Mouse (Mus musculus) kidney, adult 2 months (tissue): ENCODE data around the gene Ppp4r2. TPM values are rescaled to one million over a fixed set of nuclear protein-coding genes. Genes with fewer than 3 reads are reported as not detected.
A peak's percentile ranks its signal among the peaks of the same experiment; 100 is the strongest.

ENCODE experiments used
- DNase-seq: peaks from one replicate; pipeline ENCODE4 v3.0.0; 2021
- H3K27ac ChIP-seq: fragments of 200-500 bp; 2 replicates; pipeline ENCODE4 v1.5.1; 2012; ENCODE audit warnings: low read depth, low read length, control low read depth, inconsistent platforms; ENCODE audit not compliant: insufficient read depth
- H3K27me3 ChIP-seq: fragments of 200-500 bp; replicated peaks from 2 replicates; pipeline ENCODE4 v1.6.1; 2012; ENCODE audit warnings: mild to moderate bottlenecking, moderate library complexity, low read length, inconsistent platforms; ENCODE audit not compliant: control insufficient read depth, insufficient read depth
- H3K36me3 ChIP-seq: fragments of 200-500 bp; 2 replicates; pipeline ENCODE4 v1.6.1; 2012; ENCODE audit warnings: mild to moderate bottlenecking, moderate library complexity, low read length, inconsistent platforms; ENCODE audit not compliant: control insufficient read depth, insufficient read depth
- H3K4me1 ChIP-seq: fragments of 200-500 bp; 2 replicates; pipeline ENCODE4 v1.6.1; 2011; ENCODE audit warnings: low read length; ENCODE audit not compliant: control insufficient read depth, insufficient read depth
- H3K4me3 ChIP-seq: fragments of 200-500 bp; 2 replicates; pipeline ENCODE4 v1.5.1; 2011; ENCODE audit warnings: mild to moderate bottlenecking, low read depth, low read length, control low read depth; ENCODE audit not compliant: insufficient read depth
- CTCF ChIP-seq: fragments of 200-500 bp; conservative IDR thresholded peaks from 2 replicates; pipeline ENCODE4 v1.5.1; 2011; ENCODE audit warnings: low read depth, mild to moderate bottlenecking, control low read depth, low read length, moderate library complexity, mixed read lengths; ENCODE audit not compliant: insufficient read depth, insufficient read length
- POLR2A ChIP-seq: fragments of 200-500 bp; IDR thresholded peaks from one replicate; pipeline ENCODE4 v1.6.1; 2011; ENCODE audit warnings: low read depth, low read length, control low read depth
- WGBS: fragments of 180-500 bp; shearing (Covaris S2); methylation state at CpG from one replicate; pipeline ENCODE4 v1.1.7; 2018; 5-methylcytosine and 5-hydroxymethylcytosine counted together
- polyA plus RNA-seq: library from polyadenylated mRNA; depleted of rRNA; stranded (reverse); fragments of >200 nt; gene quantifications from 2 replicates; pipeline ENCODE4 v1.2.3, GENCODE M21; 2012

The Ppp4r2 gene
- polyA plus RNA-seq, 1 experiment: 14.7 TPM

DNA sequence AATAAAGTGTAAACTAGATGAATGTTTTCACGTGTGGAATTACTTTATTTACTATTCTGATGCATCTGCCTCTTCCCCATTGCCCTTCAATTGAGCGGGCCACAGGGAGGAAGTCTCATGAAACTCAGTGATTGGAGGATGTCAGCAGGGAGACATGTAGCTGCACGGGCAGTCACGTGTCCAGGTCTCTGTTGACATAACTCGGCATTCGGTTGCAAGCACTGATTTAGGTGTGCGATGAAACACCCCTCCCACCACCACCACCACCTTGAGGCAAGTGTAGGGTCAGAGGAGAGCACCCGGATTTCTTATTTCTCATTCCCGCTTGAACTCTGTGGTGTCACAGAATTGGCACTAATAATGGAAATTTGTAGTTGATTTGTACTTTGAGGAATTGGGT, 36.5 kb downstream of the Ppp4r2 start:
- 0 out of 2 replicates have a peak, but pooled peaks cover 2% of the 10 kb centered on the region for H3K36me3 ChIP-seq
- no peak overlapping the region for H3K27ac ChIP-seq
- H3K4me1 ChIP-seq: no peaks in the 10 kb centered on the region
- 75% methylated on average over 9 of the region's 9 CpGs for WGBS
- no peak overlapping the region for H3K4me3 ChIP-seq
- no peaks in the 10 kb centered on the region for H3K27me3 ChIP-seq
- no peak for DNase-seq
- TF ChIP-seq POLR2A (no peak), CTCF (no peak)

DNA sequence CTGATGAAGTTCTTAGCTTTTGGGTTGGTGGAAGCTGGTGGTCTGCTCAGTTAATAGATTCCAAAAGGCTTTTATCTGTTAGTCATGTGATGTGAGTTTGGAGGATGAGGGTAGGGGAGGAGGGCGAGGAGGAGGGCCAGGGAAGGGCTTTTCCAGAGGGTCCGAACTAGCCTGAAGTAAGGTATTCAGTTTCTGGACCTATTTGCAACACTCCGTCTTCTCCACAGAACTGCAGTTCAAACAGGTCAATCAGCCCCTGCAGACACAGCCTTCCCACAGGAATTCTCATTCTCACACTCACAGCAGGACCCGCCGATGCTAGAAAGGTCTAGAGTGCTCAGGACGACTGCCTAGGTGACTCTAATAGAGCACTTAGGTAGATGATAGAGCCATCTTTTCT, 39.8 kb downstream of the Ppp4r2 start:
- no peak for TF ChIP-seq POLR2A
- TF ChIP-seq CTCF: no peak
- no peak overlapping the region for H3K4me3 ChIP-seq
- H3K27me3 ChIP-seq: no peaks in the 10 kb centered on the region
- DNase-seq: no peak
- 0 out of 2 replicates have a peak, but pooled peaks cover 2% of the 10 kb centered on the region for H3K36me3 ChIP-seq
- no peaks in the 10 kb centered on the region for H3K4me1 ChIP-seq
- no peak overlapping the region for H3K27ac ChIP-seq
- WGBS: 78% methylated on average over 6 of the region's 6 CpGs

DNA sequence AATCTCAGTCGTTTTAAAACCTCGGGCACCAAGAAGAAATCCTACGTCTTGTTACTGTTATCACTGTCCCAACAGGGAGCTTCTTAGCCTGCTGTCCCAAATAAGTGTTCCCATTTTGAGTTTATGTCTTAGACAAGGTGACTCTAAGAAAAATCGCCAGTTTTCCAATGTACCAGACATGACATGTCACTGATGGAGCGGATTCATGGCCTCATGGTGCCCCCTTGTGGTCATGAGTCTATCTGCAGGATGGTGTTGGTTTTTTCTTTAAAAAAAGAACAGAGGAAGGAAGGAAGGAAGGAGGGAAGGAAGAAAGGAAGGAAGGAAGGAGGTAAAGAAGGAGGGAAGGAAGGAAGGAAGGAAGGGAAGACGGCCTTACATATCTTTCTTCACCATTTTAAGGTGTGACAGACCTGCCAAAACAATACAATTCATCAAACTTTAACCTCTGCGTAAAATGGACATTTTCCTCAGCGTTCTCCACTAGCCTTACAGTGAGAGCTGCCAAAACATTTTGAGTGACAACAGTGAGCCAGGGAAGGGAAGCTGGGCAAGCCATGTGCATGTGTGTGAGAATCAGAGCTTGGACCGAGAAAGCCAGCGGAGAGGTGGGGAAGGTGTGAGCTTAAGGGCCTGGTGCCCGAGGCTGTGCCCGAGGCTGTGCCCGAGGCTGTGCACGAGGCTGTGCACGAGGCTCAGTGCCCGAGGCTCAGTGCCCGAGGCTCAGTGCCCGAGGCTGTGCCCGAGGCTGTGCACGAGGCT, 42.6 kb downstream of the Ppp4r2 start:
- peak; percentile 69 for DNase-seq
- 67% methylated on average over 20 of the region's 20 CpGs for WGBS
- TF ChIP-seq CTCF (peak; percentile 89), POLR2A (no peak)

DNA sequence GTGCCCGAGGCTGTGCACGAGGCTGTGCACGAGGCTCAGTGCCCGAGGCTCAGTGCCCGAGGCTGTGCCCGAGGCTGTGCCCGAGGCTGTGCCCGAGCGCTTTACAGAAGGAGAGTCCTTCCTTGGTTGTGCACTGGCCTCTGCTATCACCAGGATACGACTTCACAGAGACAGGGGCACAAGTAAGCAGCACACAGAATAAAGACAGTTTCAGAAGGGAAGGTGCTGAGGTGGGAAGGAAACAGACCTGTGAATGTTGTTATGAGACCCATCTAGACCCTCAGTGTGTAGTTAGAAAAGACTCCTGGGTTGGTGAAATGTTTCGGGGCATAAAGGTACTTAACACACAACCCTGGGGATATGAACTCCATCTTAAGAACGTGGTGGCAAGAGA, 43.2 kb downstream of the Ppp4r2 start:
- TF ChIP-seq POLR2A: no peak
- TF ChIP-seq CTCF: no peak
- Histone ChIP-seq H3K27ac (no peak overlapping the region), H3K4me1 (0 out of 2 replicates have a peak, but pooled peaks cover 2% of the 10 kb centered on the region), H3K27me3 (no peaks in the 10 kb centered on the region), H3K36me3 (no peaks in the 10 kb centered on the region), H3K4me3 (no peak overlapping the region)
- DNase-seq: no peak
- 88% methylated on average over 12 of the region's 12 CpGs for WGBS

More for the DNA sequence above, 42.6 kb downstream of the Ppp4r2 start:
- Histone ChIP-seq H3K27me3 (no peaks in the 10 kb centered on the region), H3K4me3 (no peak overlapping the region), H3K36me3 (no peaks in the 10 kb centered on the region), H3K4me1 (no peaks in the 10 kb centered on the region), H3K27ac (no peak overlapping the region)

DNA sequence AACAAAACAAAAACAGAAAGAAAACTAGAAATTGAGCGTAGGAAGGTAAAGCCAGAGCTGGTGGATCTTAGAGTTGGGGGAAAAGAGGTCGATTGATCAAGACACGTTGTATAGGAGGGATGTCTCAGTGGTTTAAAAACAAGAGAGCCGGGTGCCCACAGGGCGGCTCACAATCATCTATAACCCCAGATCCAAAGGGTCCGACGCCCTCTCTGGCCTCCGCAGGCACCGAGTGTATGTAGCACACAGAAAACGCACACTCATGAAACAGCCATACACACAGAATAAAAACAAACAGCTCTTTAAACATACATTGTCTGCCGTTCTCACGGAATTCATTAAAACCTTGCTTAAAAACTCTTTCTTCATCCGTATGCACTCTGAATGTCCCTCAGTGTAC, 45.1 kb downstream of the Ppp4r2 start:
- H3K4me1 ChIP-seq: peaks cover 8% of the 10 kb centered on the region; the same call in 1 of the 2 replicates
- H3K4me3 ChIP-seq: no peak overlapping the region
- WGBS: 89% methylated on average over 13 of the region's 13 CpGs
- no peaks in the 10 kb centered on the region for H3K27me3 ChIP-seq
- no peaks in the 10 kb centered on the region for H3K36me3 ChIP-seq
- TF ChIP-seq POLR2A (no peak), CTCF (no peak)
- no peak overlapping the region for H3K27ac ChIP-seq
- no peak for DNase-seq

DNA sequence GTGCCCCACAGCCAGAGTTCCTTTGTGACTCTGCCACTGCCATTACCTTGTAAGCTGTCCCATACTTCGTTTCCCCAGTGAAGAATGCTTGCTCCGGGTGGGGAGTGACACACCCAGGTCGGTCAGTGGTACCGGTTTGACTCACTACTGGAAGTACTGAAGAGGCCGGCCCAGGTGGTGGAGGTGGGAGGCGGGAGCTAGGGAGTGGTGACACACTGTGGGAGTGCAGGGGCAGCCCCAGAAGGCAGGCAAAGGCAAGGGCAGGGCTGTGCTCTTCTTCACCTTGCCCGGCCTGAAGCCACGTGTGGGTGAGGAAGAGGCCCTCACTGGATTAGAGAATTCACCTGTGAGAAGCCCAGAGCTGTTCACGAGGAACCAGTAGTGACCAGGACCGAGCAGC, 46.2 kb downstream of the Ppp4r2 start:
- TF ChIP-seq POLR2A (no peak), CTCF (no peak)
- Histone ChIP-seq H3K4me3 (no peak overlapping the region), H3K27me3 (no peaks in the 10 kb centered on the region), H3K4me1 (peaks cover 8% of the 10 kb centered on the region; the same call in 1 of the 2 replicates), H3K36me3 (no peaks in the 10 kb centered on the region), H3K27ac (no peak overlapping the region)
- no peak for DNase-seq
- WGBS: 53% methylated on average over 10 of the region's 10 CpGs

DNA sequence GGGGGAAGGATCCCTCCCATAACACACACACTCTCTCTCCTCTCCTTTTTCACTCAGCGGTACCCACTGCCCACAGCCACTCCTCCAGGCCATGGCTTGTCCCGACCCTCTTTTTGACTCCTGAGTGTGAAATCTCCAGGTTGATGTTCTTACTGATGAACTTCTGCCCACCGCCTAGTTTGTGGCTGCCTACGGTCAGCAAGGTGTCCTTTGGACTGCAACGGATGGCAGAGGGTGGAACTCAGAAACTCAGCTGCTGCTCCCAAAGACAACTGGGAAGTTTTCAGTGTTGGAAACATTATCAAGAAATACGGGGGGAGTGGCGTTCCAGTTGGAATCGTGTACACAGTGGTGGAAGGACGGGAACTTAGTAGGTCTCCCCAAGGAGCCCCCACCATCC, 48.2 kb downstream of the Ppp4r2 start:
- WGBS: 60% methylated on average over 9 of the region's 9 CpGs

More for the DNA sequence above, 48.2 kb downstream of the Ppp4r2 start:
- TF ChIP-seq POLR2A: no peak
- TF ChIP-seq CTCF: no peak
- H3K4me3 ChIP-seq: no peak overlapping the region
- no peaks in the 10 kb centered on the region for H3K36me3 ChIP-seq
- DNase-seq: peak; percentile 43
- H3K4me1 ChIP-seq: peaks cover 8% of the 10 kb centered on the region; the same call in 1 of the 2 replicates
- H3K27ac ChIP-seq: no peak overlapping the region; the same call in 1 of the 2 replicates
- H3K27me3 ChIP-seq: no peaks in the 10 kb centered on the region
